ENCODE assay signal across 8 mouse cellular contexts in the genomic region with DNA sequence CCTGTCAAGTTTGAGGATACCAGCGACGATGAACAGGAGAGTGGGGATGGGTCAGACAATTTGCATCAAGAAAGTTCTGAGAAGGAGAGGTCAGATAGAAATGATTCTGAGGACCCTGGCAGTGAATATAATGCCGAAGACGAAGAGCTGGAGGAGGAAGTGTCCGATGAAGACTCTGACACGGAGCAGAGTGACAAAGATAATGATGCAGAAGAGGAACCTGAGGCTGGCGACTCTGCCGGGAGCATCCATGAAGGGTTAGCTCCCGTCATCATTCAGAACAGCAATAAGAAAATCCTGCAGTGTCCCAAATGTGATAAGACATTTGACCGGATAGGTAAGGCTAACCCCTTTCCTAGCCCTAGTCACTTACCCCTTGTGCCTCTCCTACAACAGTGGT. TPM values are rescaled to one million over a fixed set of nuclear protein-coding genes. Genes with fewer than 3 reads are reported as not detected.
DNase-seq lines count a peak whose midpoint lies in the region; ATAC-seq and TF ChIP-seq lines count a peak whose summit lies in the region.
"Had no signal": no experiment of that assay in that cellular context is flagged by ENCODE, and none has a peak within 500 bp of the region (broad histone marks: within the 10 kb centered on the region; RNA-seq: fewer than 3 reads in every experiment).

No protein-coding gene starts in this region.

- DNase-seq in A20 (ENCODE audit: low read depth, low spot score) (peak; percentile 34), CH12.LX (ENCODE audit: extremely low read depth) (peak; percentile 31)
- DNase-seq in heart, postnatal 0 days (ENCODE audit: low spot score): no peak
- DNase-seq in urinary bladder, adult 2 months (ENCODE audit: low spot score): no peak
- no peak for DNase-seq in adrenal gland, postnatal 4 days (ENCODE audit: low spot score in 2 of 2)
- DNase-seq in gastrocnemius, adult 8-10 months (ENCODE audit: low spot score in 2 of 2): no peak
- DNase-seq: layer of hippocampus, adult 9-11 months had no signal

- dilution Hi-C loops in CH12.LX (cut with MboI; ENCODE audit: extremely low pct_ligation_motif_present, extremely low pct_unique_long_range_greater_than_20kb, low sequenced_read_pairs): no loop called here

- H3K4me3 ChIP-seq in CH12.LX (replicated peaks in 1 of 3; ENCODE audit: low read depth in 2 of 3, low read length in 2 of 3, poor library complexity in 1 of 3): peak overlapping the region; percentile 68 to 94 (median 93)
- peak overlapping the region; percentile 84 for H3K4me3 ChIP-seq in heart, postnatal 0 days (ENCODE audit: low read depth, low read length)
- peak overlapping the region; percentile 10 for H3K4me3 ChIP-seq in megakaryocyte, embryonic 14.5 days (replicated peaks)

- TF ChIP-seq EP300 in CH12.LX (IDR thresholded peaks at IDR 0.05; ENCODE audit: low read length): no peak
- no peak for TF ChIP-seq EP300 in heart, postnatal 0 days (IDR thresholded peaks at IDR 0.05; ENCODE audit: low read depth)

- peaks cover 5 to 22% of the 10 kb centered on the region in 2 experiments for H3K4me1 ChIP-seq in CH12.LX (ENCODE audit: control insufficient read depth in 1 of 2, insufficient read depth in 2 of 2)
- peaks cover 34% of the 10 kb centered on the region for H3K4me1 ChIP-seq in heart, postnatal 0 days (ENCODE audit: control insufficient read depth, insufficient read depth)
- H3K4me1 ChIP-seq in megakaryocyte, embryonic 14.5 days: peaks cover 44% of the 10 kb centered on the region

- H3K27me3 ChIP-seq in CH12.LX (replicated peaks): no peaks in the 10 kb centered on the region
- no peaks in the 10 kb centered on the region for H3K27me3 ChIP-seq in heart, postnatal 0 days (ENCODE audit: control insufficient read depth, insufficient read depth, low read length)
- no peaks in the 10 kb centered on the region for H3K27me3 ChIP-seq in megakaryocyte, embryonic 14.5 days (replicated peaks)

- H3K36me3 ChIP-seq in CH12.LX (replicated peaks in 1 of 2; ENCODE audit: control insufficient read depth in 1 of 2, insufficient read depth in 1 of 2, low read length in 1 of 2): peaks cover under 1 to 5% of the 10 kb centered on the region in 2 experiments
- H3K36me3 ChIP-seq in heart, postnatal 0 days (replicated peaks; ENCODE audit: control insufficient read depth, insufficient read depth, low read length): no peaks in the 10 kb centered on the region
- peaks cover 11% of the 10 kb centered on the region for H3K36me3 ChIP-seq in megakaryocyte, embryonic 14.5 days (replicated peaks; ENCODE audit: low read length)

- H3K4me2 ChIP-seq in CH12.LX (ENCODE audit: insufficient read depth, low read depth, poor library complexity, severe bottlenecking): peak overlapping the region; percentile 98
- peak overlapping the region; percentile 67 for H3K4me2 ChIP-seq in heart, postnatal 0 days (ENCODE audit: low read depth, low read length)

- H3K9me3 ChIP-seq in CH12.LX (replicated peaks; ENCODE audit: low read length): no peaks in the 10 kb centered on the region
- H3K9me3 ChIP-seq in heart, postnatal 0 days (replicated peaks; ENCODE audit: control insufficient read depth, low read length): no peaks in the 10 kb centered on the region
- no peaks in the 10 kb centered on the region for H3K9me3 ChIP-seq in megakaryocyte, embryonic 14.5 days

- in situ Hi-C loops in CH12.LX (cut with MboI; ENCODE audit: low pct_ligation_motif_present, low pct_unique_long_range_greater_than_20kb, low sequenced_read_pairs): no loop called here

- no peak for TF ChIP-seq CTCF in CH12.LX (conservative IDR thresholded peaks at IDR 0.05 in 1 of 2, IDR thresholded peaks at IDR 0.05 in 1 of 2; ENCODE audit: low read depth in 2 of 2, low read length in 2 of 2)
- TF ChIP-seq CTCF in heart, postnatal 0 days (IDR thresholded peaks at IDR 0.05; ENCODE audit: low read depth): no peak

- H3K27ac ChIP-seq in CH12.LX (ENCODE audit: insufficient read depth, low read depth): no peak overlapping the region
- H3K27ac ChIP-seq in heart, postnatal 0 days (ENCODE audit: low read depth): no peak overlapping the region

- no peak for TF ChIP-seq POLR2A in CH12.LX (IDR thresholded peaks at IDR 0.05; ENCODE audit: low read depth, low read length)

- 12% methylated on average over 10 of the region's 10 CpGs for WGBS in heart, postnatal 0 days

- H3K79me2 ChIP-seq in CH12.LX (replicated peaks; ENCODE audit: control insufficient read depth, extremely low read depth, insufficient read depth, poor library complexity, severe bottlenecking): peaks cover 33% of the 10 kb centered on the region

- ATAC-seq in heart, postnatal 0 days (ENCODE audit: insufficient read depth, low read depth): no peak

- H3K9ac ChIP-seq in CH12.LX (ENCODE audit: insufficient read depth, low read depth): peak overlapping the region; percentile 88
- peak overlapping the region; percentile 90; the same call in 1 of the 2 replicates for H3K9ac ChIP-seq in heart, postnatal 0 days (replicated peaks; ENCODE audit: low read depth, low read length)

- no peak for TF ChIP-seq RAD21 in CH12.LX (IDR thresholded peaks at IDR 0.05; ENCODE audit: low read depth, low read length)

TF ChIP-seq in CH12.LX, 34 proteins besides CTCF, POLR2A, EP300 and RAD21:
- no peak for TF ChIP-seq MEF2A (IDR thresholded peaks at IDR 0.05; ENCODE audit: borderline replicate concordance, low read depth, low read length)
- no peak for TF ChIP-seq IRF4 (IDR thresholded peaks at IDR 0.05; ENCODE audit: low read depth, low read length)

RNA-seq across cellular contexts. Expression of gene Zbtb41, which starts 1.8 kb away (rescaled TPM):
- 4.8 and 6.5 TPM in 2 replicates for total RNA-seq in CH12.LX (2012; rRNA removed)
- 7.3 and 9.8 TPM in 2 replicates for total RNA-seq in CH12.LX (2014; rRNA removed)
- polyA plus RNA-seq in CH12.LX (2012; ENCODE audit: insufficient read length, low read depth): 6.3 and 7.0 TPM in 2 replicates
- 9.2 and 13.6 TPM in 2 replicates for total RNA-seq in heart, postnatal 0 days (2014; rRNA removed; ENCODE audit: low replicate concordance)
- 3.7 and 4.5 TPM in 2 replicates for polyA plus RNA-seq in heart, postnatal 0 days (2015; fragmentation: Nextera tagmentation; extraction: Ambion mirVana)
- polyA plus RNA-seq in megakaryocyte, embryonic 14.5 days (2012; ENCODE audit: insufficient read depth, low replicate concordance): 0.06 TPM in 1 of 2 replicates, not detected in the other
- polyA plus RNA-seq in urinary bladder, adult 2 months (2012; rRNA removed): 6.5 and 7.5 TPM in 2 replicates
- 10 to 100 TPM; 31.0 to 38.6 TPM for total RNA-seq in adrenal gland, postnatal 4 days (2021)
- 10 to 100 TPM; 15.1 to 21.2 (median 16.1) TPM for total RNA-seq in gastrocnemius, adult 8-10 months (2022)

RNA-seq across cellular contexts. Expression of gene Aspm, which starts 30.6 kb away (rescaled TPM):
- 19.6 and 20.6 TPM in 2 replicates for total RNA-seq in CH12.LX (2012; rRNA removed)
- 19.5 and 20.2 TPM in 2 replicates for total RNA-seq in CH12.LX (2014; rRNA removed)
- 18.3 and 19.6 TPM in 2 replicates for polyA plus RNA-seq in CH12.LX (2012; ENCODE audit: insufficient read length, low read depth)
- 13.6 and 15.1 TPM in 2 replicates for total RNA-seq in heart, postnatal 0 days (2014; rRNA removed; ENCODE audit: low replicate concordance)
- 3.1 and 3.8 TPM in 2 replicates for polyA plus RNA-seq in heart, postnatal 0 days (2015; fragmentation: Nextera tagmentation; extraction: Ambion mirVana)
- 0.20 TPM in 1 of 2 replicates, not detected in the other for polyA plus RNA-seq in megakaryocyte, embryonic 14.5 days (2012; ENCODE audit: insufficient read depth, low replicate concordance)
- polyA plus RNA-seq in urinary bladder, adult 2 months (2012; rRNA removed): 0.40 and 0.46 TPM in 2 replicates
- total RNA-seq in adrenal gland, postnatal 4 days (2021): 10 to 100 TPM; 14.1 to 15.1 TPM
- total RNA-seq in gastrocnemius, adult 8-10 months (2022): under 1 TPM in 2 of 4 experiments, not detected in 2; 0.05 to 0.12 TPM

RNA-seq across cellular contexts. Expression of gene Crb1, which starts 47.0 kb away (rescaled TPM):
- total RNA-seq in CH12.LX (2012; rRNA removed) (0.25 and 0.29 TPM in 2 replicates), CH12.LX (2014; rRNA removed) (0.12 and 0.16 TPM in 2 replicates)
- polyA plus RNA-seq in CH12.LX (2012; ENCODE audit: insufficient read length, low read depth): 0.10 and 0.15 TPM in 2 replicates
- total RNA-seq in heart, postnatal 0 days (2014; rRNA removed; ENCODE audit: low replicate concordance): 0.38 TPM in 1 of 2 replicates, not detected in the other
- 0.12 and 0.16 TPM in 2 replicates for polyA plus RNA-seq in heart, postnatal 0 days (2015; fragmentation: Nextera tagmentation; extraction: Ambion mirVana)
- 0.13 TPM in 1 of 2 replicates, not detected in the other for polyA plus RNA-seq in megakaryocyte, embryonic 14.5 days (2012; ENCODE audit: insufficient read depth, low replicate concordance)
- polyA plus RNA-seq in urinary bladder, adult 2 months (2012; rRNA removed): 0.15 TPM in 1 of 2 replicates, not detected in the other
- total RNA-seq in adrenal gland, postnatal 4 days (2021): under 1 TPM; 0.14 to 0.20 TPM
- total RNA-seq in gastrocnemius, adult 8-10 months (2022): not detected

Comparison
In these comparisons a context has a peak if more than half of its experiments do, and no peak if none do; other contexts are left out.
1. DNase-seq: peak in A20 (single experiment) and CH12.LX (single experiment); none in heart, postnatal 0 days (single experiment), urinary bladder, adult 2 months (single experiment), adrenal gland, postnatal 4 days (0 of 2) and gastrocnemius, adult 8-10 months (0 of 2).
2. H3K4me3 ChIP-seq: peak in every context shown above with its lines; median percentile 93 in CH12.LX; 84 in heart, postnatal 0 days; 10 in megakaryocyte, embryonic 14.5 days.
3. RNA of gene Aspm, which starts 30.6 kb away (total RNA-seq): 19.5 to 20.6 TPM in CH12.LX, 14.1 to 15.1 TPM in adrenal gland, postnatal 4 days and 13.6 to 15.1 TPM in heart, postnatal 0 days; 0.05 to 0.12 TPM in gastrocnemius, adult 8-10 months; every median in the first group is over 10 times any median in the second.